Mouse (Mus musculus) kidney, embryonic 14.5 days (tissue): Measurements from ENCODE around the gene Dcpp3. TPM values are rescaled to one million over a fixed set of nuclear protein-coding genes. Genes with fewer than 3 reads are reported as not detected.
"Not testable (repeated sequence)": the region's sequence is repeated elsewhere in the genome, so short reads cannot be mapped to it uniquely, and the experiment has no call there.

ENCODE experiments used
- ATAC-seq: fragments of 200-750 bp; cut with Nextera tagmentation; 2 replicates; pipeline ENCODE4 v1.8.0; 2017; ENCODE audit warnings: moderate number of reproducible peaks, mild to moderate bottlenecking, moderate TSS enrichment, moderate library complexity; ENCODE audit not compliant: low FRiP score, low TSS enrichment
- H3K27ac ChIP-seq: fragments of 300-500 bp; sonication (generic); 2 replicates; pipeline ENCODE4 v1.5.1; 2014; ENCODE audit warnings: low read depth, mild to moderate bottlenecking, low read length, moderate library complexity, mixed read lengths
- H3K27me3 ChIP-seq: fragments of 300-500 bp; sonication (generic); 2 replicates; pipeline ENCODE4 v1.6.1; 2014; ENCODE audit warnings: mild to moderate bottlenecking, low read length; ENCODE audit not compliant: control insufficient read depth, insufficient read depth
- H3K36me3 ChIP-seq: fragments of 300-500 bp; sonication (generic); 2 replicates; pipeline ENCODE4 v1.6.1; 2014; ENCODE audit warnings: low read length, mixed read lengths; ENCODE audit not compliant: control insufficient read depth, insufficient read depth
- H3K4me1 ChIP-seq: fragments of 300-500 bp; sonication (generic); 2 replicates; pipeline ENCODE4 v1.6.1; 2014; ENCODE audit warnings: low read length, mixed read lengths; ENCODE audit not compliant: control insufficient read depth, insufficient read depth
- H3K4me2 ChIP-seq: fragments of 300-500 bp; sonication (generic); replicated peaks from 2 replicates; pipeline ENCODE4 v1.6.1; 2014; ENCODE audit warnings: low read depth, mild to moderate bottlenecking, low read length
- H3K4me3 ChIP-seq: fragments of 300-500 bp; sonication (generic); 2 replicates; pipeline ENCODE4 v1.5.1; 2014; ENCODE audit warnings: mild to moderate bottlenecking, low read length
- H3K9ac ChIP-seq: fragments of 300-500 bp; sonication (generic); 2 replicates; pipeline ENCODE4 v1.6.1; 2014; ENCODE audit warnings: low read depth, mild to moderate bottlenecking, low read length, moderate library complexity
- H3K9me3 ChIP-seq: fragments of 300-500 bp; sonication (generic); 2 replicates; pipeline ENCODE4 v1.6.1; 2016; ENCODE audit warnings: low read length; ENCODE audit not compliant: control insufficient read depth
- WGBS: fragments of 180-500 bp; shearing (Covaris S2); extraction: QIAGEN DNeasy Blood & Tissue Kit; methylation state at CpG from one replicate; pipeline ENCODE4 v1.1.7; 2014; 5-methylcytosine and 5-hydroxymethylcytosine counted together
- polyA plus RNA-seq: library from polyadenylated mRNA; unstranded; fragments of >200 nt; fragmentation: Nextera tagmentation; extraction: Ambion mirVana; gene quantifications from 2 replicates; pipeline ENCODE4 v1.2.1, GENCODE M21; 2014

The Dcpp3 gene
- not detected in 2 replicates for polyA plus RNA-seq

- H3K9ac ChIP-seq, H3K4me1 ChIP-seq, H3K4me3 ChIP-seq, H3K27ac ChIP-seq, H3K27me3 ChIP-seq, H3K36me3 ChIP-seq, ATAC-seq, H3K4me2 ChIP-seq, H3K9me3 ChIP-seq: not testable (repeated sequence)
- WGBS = 72% methylated on average over 3 of the region's 4 CpGs
Observed at GRCm38 (mm10) chr17:23917158-23917557, at the start of gene Dcpp3. Gene Dcpp3, plus strand, starts transcription at chr17:23917458.

GRCm38 (mm10) chr17:23867756-23868155 is 49.5 kb upstream of the Dcpp3 start, which contains the start of gene Prss21:
Gene Prss21, plus strand, starts transcription at chr17:23868056.
- Histone ChIP-seq H3K4me2 (no peak within 1 kb of the TSS), H3K27ac (no peak within 1 kb of the TSS), H3K4me3 (no peak within 1 kb of the TSS), H3K9me3 (no peaks in the 10 kb centered on the region), H3K36me3 (no peaks in the 10 kb centered on the region), H3K9ac (no peak within 1 kb of the TSS), H3K4me1 (no peaks in the 10 kb centered on the region), H3K27me3 (no peaks in the 10 kb centered on the region)
- no peak for ATAC-seq
- WGBS = 81% methylated on average over 15 of the region's 15 CpGs

- WGBS = 81% methylated on average over 11 of the region's 11 CpGs
- H3K9me3 ChIP-seq = no peaks in the 10 kb centered on the region
- H3K9ac ChIP-seq = no peak overlapping the region
Observed at GRCm38 (mm10) chr17:23868513-23868912, 48.7 kb upstream of the Dcpp3 start.

GRCm38 (mm10) chr17:23873884-23874856 is 43.1 kb upstream of the Dcpp3 start:
- Histone ChIP-seq H3K9me3 (no peaks in the 10 kb centered on the region), H3K4me3 (no peak overlapping the region), H3K4me2 (no peak overlapping the region), H3K4me1 (no peaks in the 10 kb centered on the region), H3K27ac (no peak overlapping the region), H3K27me3 (no peaks in the 10 kb centered on the region), H3K36me3 (no peaks in the 10 kb centered on the region), H3K9ac (no peak overlapping the region)
- peak; percentile 75 for ATAC-seq
- 48% methylated on average over 8 of the region's 8 CpGs for WGBS

More at GRCm38 (mm10) chr17:23868513-23868912, 48.7 kb upstream of the Dcpp3 start:
- Histone ChIP-seq H3K27ac (no peak overlapping the region), H3K36me3 (no peaks in the 10 kb centered on the region), H3K4me3 (no peak overlapping the region), H3K4me2 (no peak overlapping the region), H3K4me1 (no peaks in the 10 kb centered on the region), H3K27me3 (no peaks in the 10 kb centered on the region)
- no peak for ATAC-seq

GRCm38 (mm10) chr17:23876741-23877140 is 40.5 kb upstream of the Dcpp3 start:
- H3K4me2 ChIP-seq = no peak overlapping the region
- no peaks in the 10 kb centered on the region for H3K4me1 ChIP-seq
- no peaks in the 10 kb centered on the region for H3K36me3 ChIP-seq
- no peak overlapping the region for H3K4me3 ChIP-seq
- no peak for ATAC-seq
- 56% methylated on average over 3 of the region's 3 CpGs for WGBS
- H3K27ac ChIP-seq = no peak overlapping the region
- no peaks in the 10 kb centered on the region for H3K9me3 ChIP-seq
- no peaks in the 10 kb centered on the region for H3K27me3 ChIP-seq
- no peak overlapping the region for H3K9ac ChIP-seq

GRCm38 (mm10) chr17:23877166-23877565 is 40.1 kb upstream of the Dcpp3 start:
- Histone ChIP-seq H3K9me3 (no peaks in the 10 kb centered on the region), H3K4me3 (no peak overlapping the region), H3K4me1 (no peaks in the 10 kb centered on the region), H3K36me3 (no peaks in the 10 kb centered on the region), H3K9ac (no peak overlapping the region), H3K27me3 (no peaks in the 10 kb centered on the region), H3K27ac (no peak overlapping the region), H3K4me2 (no peak overlapping the region)
- WGBS = 84% methylated on average over 2 of the region's 2 CpGs
- ATAC-seq = no peak

- not testable (repeated sequence) for ATAC-seq
Observed at GRCm38 (mm10) chr17:23880576-23880975, 36.7 kb upstream of the Dcpp3 start, which contains the start of the genes Dcpp1 and Dcpp2. Gene Dcpp1, plus strand, starts transcription at chr17:23880876. Gene Dcpp2, plus strand, starts transcription at chr17:23880880.

GRCm38 (mm10) chr17:23924531-23925007 is 7.3 kb downstream of the Dcpp3 start:
- Histone ChIP-seq H3K4me3 (peak overlapping the region; percentile 38), H3K36me3 (no peaks in the 10 kb centered on the region), H3K4me1 (peaks cover 3% of the 10 kb centered on the region; the same call in 1 of the 2 replicates), H3K9ac (peak overlapping the region; percentile 56), H3K4me2 (peak overlapping the region; percentile 57), H3K27ac (peak overlapping the region; percentile 90), H3K27me3 (no peaks in the 10 kb centered on the region), H3K9me3 (no peaks in the 10 kb centered on the region)
- WGBS = under 1% methylated on average over 29 of the region's 29 CpGs
- ATAC-seq = peak; percentile 99

More at GRCm38 (mm10) chr17:23880576-23880975, 36.7 kb upstream of the Dcpp3 start, which contains the start of the genes Dcpp1 and Dcpp2:
- WGBS = 87% methylated on average over 4 of the region's 4 CpGs
- H3K4me3 ChIP-seq, H3K4me2 ChIP-seq, H3K9ac ChIP-seq, H3K36me3 ChIP-seq, H3K27me3 ChIP-seq, H3K27ac ChIP-seq, H3K4me1 ChIP-seq, H3K9me3 ChIP-seq: not testable (repeated sequence)

- H3K9me3 ChIP-seq = no peaks in the 10 kb centered on the region
- peak overlapping the region; percentile 57 for H3K4me2 ChIP-seq
- H3K4me3 ChIP-seq = peak overlapping the region; percentile 38
- peak; percentile 79 for ATAC-seq
- H3K36me3 ChIP-seq = no peaks in the 10 kb centered on the region
- peaks cover 3% of the 10 kb centered on the region; the same call in 1 of the 2 replicates for H3K4me1 ChIP-seq
- no peaks in the 10 kb centered on the region for H3K27me3 ChIP-seq
- WGBS = 0% methylated on average over 14 of the region's 14 CpGs
- H3K9ac ChIP-seq = peak overlapping the region; percentile 56
- H3K27ac ChIP-seq = peak overlapping the region; percentile 90
Observed at GRCm38 (mm10) chr17:23925090-23925493, 7.8 kb downstream of the Dcpp3 start.
